In the genomic region with DNA sequence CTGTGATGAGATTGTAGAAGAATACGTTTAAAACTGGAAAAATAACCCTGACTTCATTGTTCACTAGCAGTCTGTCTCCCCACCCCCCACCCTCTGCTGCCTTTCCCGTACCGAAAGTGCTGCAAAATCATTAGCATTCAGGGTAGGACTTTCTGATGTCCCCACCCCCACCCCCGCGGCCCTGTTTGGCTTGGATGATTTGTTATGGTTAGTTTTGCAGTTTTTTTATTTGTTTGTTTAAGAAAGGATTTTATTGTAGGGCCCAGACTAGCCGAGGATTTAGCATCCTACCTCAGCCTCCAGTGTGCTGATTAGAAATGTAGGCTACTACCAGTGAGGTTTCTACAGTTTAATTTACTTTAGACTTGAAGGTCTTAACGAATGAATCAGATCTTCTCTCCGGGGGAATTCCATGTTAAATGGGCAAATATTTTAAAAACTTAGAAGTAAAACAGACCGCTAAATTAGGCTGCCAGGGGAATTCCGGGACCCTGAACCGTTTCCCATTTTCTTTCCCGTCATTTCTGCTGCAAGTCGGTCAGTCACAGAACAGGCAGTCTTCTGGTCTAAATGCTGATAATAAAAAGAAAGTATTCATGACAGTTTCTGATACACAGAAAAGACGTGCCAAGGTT, we compare ENCODE assay signal across 8 mouse cellular contexts. TPM values are rescaled to one million over a fixed set of nuclear protein-coding genes. Genes with fewer than 3 reads are reported as not detected.
DNase-seq lines count a peak whose midpoint lies in the region; ATAC-seq and TF ChIP-seq lines count a peak whose summit lies in the region.

No protein-coding gene starts in this region.

- peaks cover 13% of the 10 kb centered on the region; the same call in 1 of the 2 replicates for H3K9me3 ChIP-seq in E14TG2a.4 (ENCODE audit: low read length)
- no peaks in the 10 kb centered on the region for H3K9me3 ChIP-seq in hindbrain, embryonic 13.5 days
- no peaks in the 10 kb centered on the region for H3K9me3 ChIP-seq in midbrain, embryonic 10.5 days (replicated peaks)

- intact Hi-C loops in heart, postnatal 36 days (cut with DNase I) = loop anchor here (2.0 kb wide), 2 partner anchors 35 to 167 kb away; partner anchors contain the start of genes Birc3 and Yap1

- H3K36me3 ChIP-seq in E14TG2a.4 (ENCODE audit: insufficient read depth, low read length) = peaks cover 21% of the 10 kb centered on the region
- peaks cover 11% of the 10 kb centered on the region for H3K36me3 ChIP-seq in hindbrain, embryonic 13.5 days
- H3K36me3 ChIP-seq in midbrain, embryonic 10.5 days = peaks cover 15% of the 10 kb centered on the region

- peak overlapping the region; percentile 98 for H3K27ac ChIP-seq in hindbrain, embryonic 13.5 days
- H3K27ac ChIP-seq in midbrain, embryonic 10.5 days (replicated peaks) = peak overlapping the region; percentile 97

- H3K4me2 ChIP-seq in hindbrain, embryonic 13.5 days = peak overlapping the region; percentile 66

- 15% methylated on average over 14 of the region's 14 CpGs for WGBS in hindbrain, embryonic 13.5 days
- 29% methylated on average over 14 of the region's 14 CpGs for WGBS in midbrain, embryonic 10.5 days

- peak; percentile 8; the same call in 1 of the 2 replicates for ATAC-seq in hindbrain, embryonic 13.5 days (ENCODE audit: low FRiP score)

- DNase-seq in heart, adult 18-20 months = peak; percentile 28 to 31
- no peak for DNase-seq in heart, postnatal 36 days
- peak; percentile 67 for DNase-seq in embryo, embryonic 11 days
- peak; percentile 59 for DNase-seq in midbrain, embryonic 10.5 days (ENCODE audit: low spot score)
- DNase-seq in layer of hippocampus, adult 9-11 months = no peak
- DNase-seq in thymus, postnatal 14 days = no peak

- H3K4me1 ChIP-seq in E14TG2a.4 (replicated peaks; ENCODE audit: low read depth, low read length) = peaks cover 30% of the 10 kb centered on the region
- H3K4me1 ChIP-seq in hindbrain, embryonic 13.5 days (replicated peaks) = peaks cover 29% of the 10 kb centered on the region
- peaks cover 20% of the 10 kb centered on the region for H3K4me1 ChIP-seq in midbrain, embryonic 10.5 days

- no peak for TF ChIP-seq CTCF in E14TG2a.4 (conservative IDR thresholded peaks at IDR 0.05; ENCODE audit: low read length)

- H3K9ac ChIP-seq in hindbrain, embryonic 13.5 days = peak overlapping the region; percentile 91

- peak overlapping the region; percentile 93 for H3K4me3 ChIP-seq in E14TG2a.4 (replicated peaks; ENCODE audit: low read length)
- peak overlapping the region; percentile 71 for H3K4me3 ChIP-seq in hindbrain, embryonic 13.5 days
- peak overlapping the region; percentile 68 for H3K4me3 ChIP-seq in midbrain, embryonic 10.5 days

- H3K27me3 ChIP-seq in E14TG2a.4 (ENCODE audit: insufficient read depth, low read length) = no peaks in the 10 kb centered on the region
- H3K27me3 ChIP-seq in hindbrain, embryonic 13.5 days = no peaks in the 10 kb centered on the region
- no peaks in the 10 kb centered on the region for H3K27me3 ChIP-seq in midbrain, embryonic 10.5 days (ENCODE audit: low read depth, poor library complexity, severe bottlenecking)

RNA-seq across cellular contexts. Expression of gene Birc2, which starts 1.1 kb away (rescaled TPM):
- 10 to 100 TPM; 25.4 to 29.4 TPM for total RNA-seq in heart, adult 18-20 months (2021)
- 10 to 100 TPM; 24.8 to 29.1 TPM for total RNA-seq in heart, postnatal 36 days (2021)
- polyA plus RNA-seq in hindbrain, embryonic 13.5 days (2015; fragmentation: Nextera tagmentation; extraction: Ambion mirVana) = 44.8 and 47.2 TPM in 2 replicates
- 30.7 and 35.8 TPM in 2 replicates for polyA plus RNA-seq in midbrain, embryonic 10.5 days (2016; fragmentation: Nextera tagmentation; extraction: Ambion mirVana)

RNA-seq across cellular contexts. Expression of gene Birc3, which starts 35.1 kb away (rescaled TPM):
- 10 to 100 TPM in 1 of 2 experiments, 1 to 10 TPM in 1; 9.4 to 13.8 TPM for total RNA-seq in heart, adult 18-20 months (2021)
- 1 to 10 TPM; 6.8 to 9.4 TPM for total RNA-seq in heart, postnatal 36 days (2021)
- 2.3 and 2.8 TPM in 2 replicates for polyA plus RNA-seq in hindbrain, embryonic 13.5 days (2015; fragmentation: Nextera tagmentation; extraction: Ambion mirVana)
- 2.7 and 3.4 TPM in 2 replicates for polyA plus RNA-seq in midbrain, embryonic 10.5 days (2016; fragmentation: Nextera tagmentation; extraction: Ambion mirVana)

Comparison
In these comparisons a context has a peak if more than half of its experiments do, and no peak if none do; other contexts are left out.
1. DNase-seq: peak in heart, adult 18-20 months (2 of 2), embryo, embryonic 11 days (single experiment) and midbrain, embryonic 10.5 days (single experiment); none in heart, postnatal 36 days (0 of 2), layer of hippocampus, adult 9-11 months (single experiment) and thymus, postnatal 14 days (single experiment).
2. Peak in every context shown above with its lines, with median percentiles within 50 percentile points of each other: H3K4me3 ChIP-seq.